Mouse (Mus musculus): ENCODE data around the gene Slc22a3.

GRCm38 (mm10) chr17:12396163-12396677, 111.3 kb downstream of the Slc22a3 start:
- TF ChIP-seq POLR2A (IDR thresholded peaks at IDR 0.05; ENCODE audit: low read depth, low read length), result no peak
- TF ChIP-seq CTCF (IDR thresholded peaks at IDR 0.05; ENCODE audit: borderline replicate concordance, insufficient read depth, low read length), result no peak
